Mouse (Mus musculus): Measurements from ENCODE around the gene Slc25a10. TPM values are rescaled to one million over a fixed set of nuclear protein-coding genes. Genes with fewer than 3 reads are reported as not detected.
"Not testable (repeated sequence)": the region's sequence is repeated elsewhere in the genome, so short reads cannot be mapped to it uniquely, and the experiment has no call there.

Slc25a10 gene
- polyA plus RNA-seq, 1 experiment, result 157 TPM

- no peak for DNase-seq
- TF ChIP-seq CTCF (IDR thresholded peaks at IDR 0.05; ENCODE audit: insufficient read depth, low read length) (no peak), POLR2A (IDR thresholded peaks at IDR 0.05; ENCODE audit: borderline replicate concordance, extremely low read depth, low read depth, low read length) (no peak)
- 76% methylated on average over 3 of the region's 3 CpGs for WGBS
- H3K4me3 ChIP-seq (replicated peaks; ENCODE audit: extremely low read depth, low read depth, low read length), result no peak overlapping the region
- peaks cover 7% of the 10 kb centered on the region for H3K4me1 ChIP-seq (ENCODE audit: control insufficient read depth, insufficient read depth, low read length)
Observed at GRCm38 (mm10) chr11:120505661-120506060, 14.0 kb downstream of the Slc25a10 start.

- no peak for DNase-seq
- 55% methylated on average over 4 of the region's 4 CpGs for WGBS
- peaks cover 7% of the 10 kb centered on the region for H3K4me1 ChIP-seq (ENCODE audit: control insufficient read depth, insufficient read depth, low read length)
- TF ChIP-seq POLR2A (IDR thresholded peaks at IDR 0.05; ENCODE audit: borderline replicate concordance, extremely low read depth, low read depth, low read length), result no peak
- peak; percentile 44; the same call in 1 of the 2 replicates for TF ChIP-seq CTCF (IDR thresholded peaks at IDR 0.05; ENCODE audit: insufficient read depth, low read length)
- H3K4me3 ChIP-seq (replicated peaks; ENCODE audit: extremely low read depth, low read depth, low read length), result no peak overlapping the region
Observed at GRCm38 (mm10) chr11:120506899-120507298, 15.3 kb downstream of the Slc25a10 start.

GRCm38 (mm10) chr11:120507611-120508289, 16.1 kb downstream of the Slc25a10 start:
- Histone ChIP-seq H3K4me1 (ENCODE audit: control insufficient read depth, insufficient read depth, low read length) (peaks cover 7% of the 10 kb centered on the region), H3K4me3 (replicated peaks; ENCODE audit: extremely low read depth, low read depth, low read length) (no peak overlapping the region)
- TF ChIP-seq POLR2A (IDR thresholded peaks at IDR 0.05; ENCODE audit: borderline replicate concordance, extremely low read depth, low read depth, low read length), result no peak
- WGBS, result 43% methylated on average over 13 of the region's 13 CpGs
- DNase-seq, result peak; percentile 56

GRCm38 (mm10) chr11:120508290-120508870, 16.7 kb downstream of the Slc25a10 start:
- peaks cover 7% of the 10 kb centered on the region for H3K4me1 ChIP-seq (ENCODE audit: control insufficient read depth, insufficient read depth, low read length)
- no peak for TF ChIP-seq POLR2A (IDR thresholded peaks at IDR 0.05; ENCODE audit: borderline replicate concordance, extremely low read depth, low read depth, low read length)
- TF ChIP-seq CTCF (IDR thresholded peaks at IDR 0.05; ENCODE audit: insufficient read depth, low read length), result no peak
- no peak for DNase-seq
- 64% methylated on average over 9 of the region's 9 CpGs for WGBS
- H3K4me3 ChIP-seq (replicated peaks; ENCODE audit: extremely low read depth, low read depth, low read length), result no peak overlapping the region

- no peak overlapping the region for H3K4me3 ChIP-seq (replicated peaks; ENCODE audit: extremely low read depth, low read depth, low read length)
- WGBS, result 40% methylated on average over 4 of the region's 4 CpGs
Observed at GRCm38 (mm10) chr11:120509940-120510339, 18.3 kb downstream of the Slc25a10 start.

GRCm38 (mm10) chr11:120510375-120511030, 18.9 kb downstream of the Slc25a10 start:
- peak overlapping the region; percentile 40 for H3K4me3 ChIP-seq (replicated peaks; ENCODE audit: extremely low read depth, low read depth, low read length)
- WGBS, result 5% methylated on average over 16 of the region's 16 CpGs
- DNase-seq, result no peak
- TF ChIP-seq CTCF (IDR thresholded peaks at IDR 0.05; ENCODE audit: insufficient read depth, low read length), result no peak
- TF ChIP-seq POLR2A (IDR thresholded peaks at IDR 0.05; ENCODE audit: borderline replicate concordance, extremely low read depth, low read depth, low read length), result no peak
- peaks cover 7% of the 10 kb centered on the region for H3K4me1 ChIP-seq (ENCODE audit: control insufficient read depth, insufficient read depth, low read length)

More at GRCm38 (mm10) chr11:120509940-120510339, 18.3 kb downstream of the Slc25a10 start:
- DNase-seq, result no peak
- H3K4me1 ChIP-seq (ENCODE audit: control insufficient read depth, insufficient read depth, low read length), result peaks cover 7% of the 10 kb centered on the region
- TF ChIP-seq POLR2A (IDR thresholded peaks at IDR 0.05; ENCODE audit: borderline replicate concordance, extremely low read depth, low read depth, low read length) (no peak), CTCF (IDR thresholded peaks at IDR 0.05; ENCODE audit: insufficient read depth, low read length) (no peak)

GRCm38 (mm10) chr11:120512790-120513453, 21.3 kb downstream of the Slc25a10 start:
- 39% methylated on average over 6 of the region's 6 CpGs for WGBS

GRCm38 (mm10) chr11:120514262-120514661, 22.6 kb downstream of the Slc25a10 start:
- WGBS, result 80% methylated on average over 2 of the region's 2 CpGs
- H3K4me3 ChIP-seq (replicated peaks; ENCODE audit: extremely low read depth, low read depth, low read length); DNase-seq; H3K4me1 ChIP-seq (ENCODE audit: control insufficient read depth, insufficient read depth, low read length): not testable (repeated sequence)

More at GRCm38 (mm10) chr11:120512790-120513453, 21.3 kb downstream of the Slc25a10 start:
- Histone ChIP-seq H3K4me1 (ENCODE audit: control insufficient read depth, insufficient read depth, low read length) (peaks cover 4% of the 10 kb centered on the region), H3K4me3 (replicated peaks; ENCODE audit: extremely low read depth, low read depth, low read length) (no peak overlapping the region)
- no peak for DNase-seq
- TF ChIP-seq POLR2A (IDR thresholded peaks at IDR 0.05; ENCODE audit: borderline replicate concordance, extremely low read depth, low read depth, low read length) (no peak), CTCF (IDR thresholded peaks at IDR 0.05; ENCODE audit: insufficient read depth, low read length) (no peak)

GRCm38 (mm10) chr11:120515611-120516010, 24.0 kb downstream of the Slc25a10 start:
- Histone ChIP-seq H3K4me1 (ENCODE audit: control insufficient read depth, insufficient read depth, low read length) (peaks cover 4% of the 10 kb centered on the region), H3K4me3 (replicated peaks; ENCODE audit: extremely low read depth, low read depth, low read length) (no peak overlapping the region)
- WGBS, result 19% methylated on average over 17 of the region's 17 CpGs
- 0 out of 2 replicates have a peak, but pooled peaks have one; percentile 14 for TF ChIP-seq POLR2A (IDR thresholded peaks at IDR 0.05; ENCODE audit: borderline replicate concordance, extremely low read depth, low read depth, low read length)
- peak; percentile 91 for TF ChIP-seq CTCF (IDR thresholded peaks at IDR 0.05; ENCODE audit: insufficient read depth, low read length)
- DNase-seq, result peak; percentile 94

Data from lung, adult 2 months (tissue).